8 mouse cellular contexts compared by ENCODE assay signal in the genomic region with DNA sequence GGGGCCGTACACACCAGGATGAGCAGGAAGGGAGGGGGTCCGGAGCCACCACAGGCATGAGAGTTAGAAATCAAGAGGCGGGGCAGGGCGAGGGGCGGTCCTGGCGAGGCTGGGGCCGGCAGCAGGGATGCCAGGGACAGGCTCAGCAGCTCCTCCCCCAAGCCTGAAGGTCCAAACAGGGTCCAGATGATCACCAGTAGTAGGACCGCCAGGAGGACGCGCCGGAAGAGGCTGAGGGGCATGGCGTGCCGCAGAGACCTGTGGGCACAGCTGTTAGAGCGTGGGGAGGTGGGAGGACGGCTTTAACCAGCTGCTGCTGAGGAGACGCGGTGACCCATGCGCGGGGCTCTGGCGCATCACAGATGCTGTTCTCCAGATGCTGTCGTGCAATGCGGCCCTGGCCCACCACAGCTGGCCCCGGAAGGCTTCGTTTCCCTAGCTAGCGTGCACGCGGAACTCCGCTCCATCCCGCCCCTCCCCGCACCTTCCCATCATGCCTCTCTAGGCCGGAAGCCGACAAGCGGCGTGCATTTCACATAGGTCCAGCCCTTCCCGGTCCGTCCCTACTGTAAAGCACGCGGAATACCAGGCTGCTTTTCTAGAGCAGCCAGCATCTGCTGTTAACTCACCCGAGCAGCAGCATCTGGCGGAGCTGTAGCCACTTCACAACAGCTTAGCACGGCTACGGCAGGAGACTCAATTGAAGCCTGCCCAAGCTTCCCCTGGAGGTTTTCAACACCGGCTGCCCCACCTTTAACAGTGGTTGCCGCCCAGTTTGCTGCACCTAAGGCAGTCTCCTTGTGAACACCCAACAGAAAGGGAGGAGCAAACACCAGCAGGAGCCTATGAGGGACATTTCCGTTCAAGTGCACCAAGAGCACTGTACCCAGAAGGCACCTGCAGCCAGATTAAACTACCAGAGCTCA. TPM values are rescaled to one million over a fixed set of nuclear protein-coding genes. Genes with fewer than 3 reads are reported as not detected.
DNase-seq lines count a peak whose midpoint lies in the region; ATAC-seq lines count a peak whose summit lies in the region.

A gene (minus strand): TSS at position 468 of the 926 bp plus-strand sequence.

- peak within 1 kb of the TSS; percentile 59 for H3K9ac ChIP-seq in intestine, embryonic 15.5 days
- peak within 1 kb of the TSS; percentile 70 for H3K9ac ChIP-seq in limb, embryonic 12.5 days (replicated peaks)
- H3K9ac ChIP-seq in midbrain, embryonic 13.5 days (replicated peaks), result peak within 1 kb of the TSS; percentile 80

- peak; percentile 75 to 81 for DNase-seq in left cerebral cortex, adult 18-20 months (ENCODE audit: low spot score in 2 of 2)
- no peak for DNase-seq in left cerebral cortex, adult 11 months (ENCODE audit: low spot score)
- DNase-seq in embryo, embryonic 10.5 days (ENCODE audit: low spot score), result peak; percentile 92
- DNase-seq in gastrocnemius, postnatal 36 days, result peak; percentile 52 to 59
- peak; percentile 64 for DNase-seq in spleen, adult 12 weeks (ENCODE audit: low spot score)

- peak within 1 kb of the TSS; percentile 52 for H3K4me3 ChIP-seq in intestine, embryonic 15.5 days (replicated peaks)
- peak within 1 kb of the TSS; percentile 49 for H3K4me3 ChIP-seq in limb, embryonic 12.5 days (replicated peaks)
- peak within 1 kb of the TSS; percentile 54 for H3K4me3 ChIP-seq in midbrain, embryonic 13.5 days (replicated peaks)

- H3K27me3 ChIP-seq in intestine, embryonic 15.5 days (replicated peaks), result no peaks in the 10 kb centered on the region
- no peaks in the 10 kb centered on the region for H3K27me3 ChIP-seq in limb, embryonic 12.5 days
- H3K27me3 ChIP-seq in midbrain, embryonic 13.5 days, result no peaks in the 10 kb centered on the region

- intact Hi-C loops in gastrocnemius, postnatal 36 days (cut with DNase I), result no loop called here

- ATAC-seq in intestine, embryonic 15.5 days, result peak; percentile 79
- ATAC-seq in limb, embryonic 12.5 days (ENCODE audit: insufficient number of reproducible peaks, insufficient read depth, low FRiP score, low TSS enrichment, low read depth), result peak; percentile 76
- peak; percentile 76 for ATAC-seq in midbrain, embryonic 13.5 days

- no peaks in the 10 kb centered on the region for H3K9me3 ChIP-seq in intestine, embryonic 15.5 days
- no peaks in the 10 kb centered on the region for H3K9me3 ChIP-seq in limb, embryonic 12.5 days
- H3K9me3 ChIP-seq in midbrain, embryonic 13.5 days, result no peaks in the 10 kb centered on the region

- H3K36me3 ChIP-seq in intestine, embryonic 15.5 days, result peaks cover 13% of the 10 kb centered on the region
- H3K36me3 ChIP-seq in limb, embryonic 12.5 days, result peaks cover 73% of the 10 kb centered on the region
- H3K36me3 ChIP-seq in midbrain, embryonic 13.5 days, result peaks cover 63% of the 10 kb centered on the region

- WGBS in intestine, embryonic 15.5 days, result 1% methylated on average over 45 of the region's 45 CpGs
- under 1% methylated on average over 45 of the region's 45 CpGs for WGBS in limb, embryonic 12.5 days
- under 1% methylated on average over 45 of the region's 45 CpGs for WGBS in midbrain, embryonic 13.5 days

- H3K4me1 ChIP-seq in intestine, embryonic 15.5 days (replicated peaks), result peaks cover 52% of the 10 kb centered on the region
- peaks cover 53% of the 10 kb centered on the region for H3K4me1 ChIP-seq in limb, embryonic 12.5 days (replicated peaks)
- H3K4me1 ChIP-seq in midbrain, embryonic 13.5 days (replicated peaks), result peaks cover 63% of the 10 kb centered on the region

- peak within 1 kb of the TSS; percentile 91 for H3K4me2 ChIP-seq in intestine, embryonic 15.5 days (replicated peaks)
- H3K4me2 ChIP-seq in limb, embryonic 12.5 days, result peak within 1 kb of the TSS; percentile 99
- H3K4me2 ChIP-seq in midbrain, embryonic 13.5 days (replicated peaks), result peak within 1 kb of the TSS; percentile 93

- peak within 1 kb of the TSS; percentile 96 for H3K27ac ChIP-seq in intestine, embryonic 15.5 days
- peak within 1 kb of the TSS; percentile 94 for H3K27ac ChIP-seq in limb, embryonic 12.5 days
- H3K27ac ChIP-seq in midbrain, embryonic 13.5 days, result peak within 1 kb of the TSS; percentile 91

RNA-seq across cellular contexts. Expression of the gene that starts here (rescaled TPM):
- 1 to 10 TPM; 5.9 to 6.5 TPM for total RNA-seq in left cerebral cortex, adult 18-20 months (2021)
- 1 to 10 TPM; 1.5 to 1.6 TPM for total RNA-seq in gastrocnemius, postnatal 36 days (2021)
- 9.8 TPM in 2 replicates for polyA plus RNA-seq in intestine, embryonic 15.5 days (2015; fragmentation: Nextera tagmentation; extraction: Ambion mirVana)
- 5.0 and 6.8 TPM in 2 replicates for polyA plus RNA-seq in limb, embryonic 12.5 days (2016; fragmentation: Nextera tagmentation; extraction: Ambion mirVana)
- polyA plus RNA-seq in midbrain, embryonic 13.5 days (2015; fragmentation: Nextera tagmentation; extraction: Ambion mirVana), result 12.4 and 13.6 TPM in 2 replicates
